Mouse (Mus musculus): ENCODE measurements around the gene Polk.

Gene Polk

DNA sequence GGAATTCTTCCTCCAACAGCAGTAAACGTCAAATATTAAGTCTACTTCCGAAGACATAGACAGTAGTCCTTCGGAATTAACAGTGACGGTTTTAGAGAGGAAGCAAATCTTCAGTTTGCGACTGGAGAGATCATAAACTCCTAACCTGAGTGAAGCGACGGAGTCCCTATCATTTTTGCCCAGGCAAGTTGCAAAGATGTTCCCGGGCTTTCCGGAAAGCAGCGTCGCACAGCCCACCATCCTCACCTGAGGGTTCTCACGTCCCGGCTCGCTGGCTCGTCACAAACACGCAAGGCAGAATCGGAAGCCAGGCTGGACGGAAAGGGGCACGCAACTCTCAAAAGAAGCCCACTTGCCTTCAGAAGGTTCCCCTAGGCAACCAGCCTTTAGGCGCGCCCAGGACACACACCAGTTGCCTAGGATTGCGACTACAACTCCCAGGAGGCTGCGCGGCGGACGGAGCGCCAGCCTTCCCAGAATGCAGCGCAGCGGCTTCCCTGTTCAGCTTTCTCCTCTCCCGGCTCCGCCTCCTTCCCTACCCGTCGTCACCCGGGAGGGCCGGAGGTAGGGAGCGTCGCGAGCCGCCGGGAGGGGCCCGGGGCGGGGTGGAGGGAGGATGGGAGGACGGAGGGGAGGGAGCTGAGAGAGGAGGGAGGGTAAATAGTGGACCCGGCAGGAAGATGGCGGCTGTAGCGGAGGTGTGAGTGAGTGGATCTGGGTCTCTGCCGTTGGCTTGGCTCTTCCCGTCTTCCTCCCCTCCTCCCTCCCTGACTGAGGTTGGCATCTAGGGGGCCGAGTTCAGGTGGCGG is at the start of gene Polk, which contains the start of gene Col4a3bp:
Polk (minus strand) TSS at position 499 of the 809 bp plus-strand sequence.
Col4a3bp (plus strand) TSS at position 538 of the 809 bp plus-strand sequence.
- DNase-seq (ENCODE audit: low spot score in 2 of 2) = peak; percentile 95 to 97

GRCm38 (mm10) chr13:96588642-96589041 is 46.3 kb upstream of the Polk start:
- no peak for DNase-seq (ENCODE audit: low spot score in 2 of 2)

GRCm38 (mm10) chr13:96586540-96586939 is 44.2 kb upstream of the Polk start:
- no peak for DNase-seq (ENCODE audit: low spot score in 2 of 2)

DNA sequence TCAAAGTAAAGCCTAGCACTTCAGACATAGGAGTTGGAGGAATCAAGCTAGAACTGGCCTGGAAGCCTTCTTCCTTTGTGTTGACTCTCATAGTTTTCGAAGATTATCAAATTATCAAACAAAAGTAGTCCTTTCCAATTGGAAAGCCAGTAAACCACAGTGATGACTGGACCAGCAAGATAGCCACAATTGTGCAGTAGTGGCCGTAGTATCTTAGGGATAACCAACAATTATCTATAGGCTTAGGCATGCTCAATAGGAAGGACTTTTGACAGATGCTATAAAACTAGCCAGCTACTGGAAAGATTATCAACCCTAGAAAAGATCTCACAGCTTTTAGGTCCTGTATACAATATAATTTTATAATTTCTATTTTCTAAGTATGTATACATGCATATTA is 41.8 kb upstream of the Polk start:
- DNase-seq (ENCODE audit: low spot score in 2 of 2) = no peak

DNA sequence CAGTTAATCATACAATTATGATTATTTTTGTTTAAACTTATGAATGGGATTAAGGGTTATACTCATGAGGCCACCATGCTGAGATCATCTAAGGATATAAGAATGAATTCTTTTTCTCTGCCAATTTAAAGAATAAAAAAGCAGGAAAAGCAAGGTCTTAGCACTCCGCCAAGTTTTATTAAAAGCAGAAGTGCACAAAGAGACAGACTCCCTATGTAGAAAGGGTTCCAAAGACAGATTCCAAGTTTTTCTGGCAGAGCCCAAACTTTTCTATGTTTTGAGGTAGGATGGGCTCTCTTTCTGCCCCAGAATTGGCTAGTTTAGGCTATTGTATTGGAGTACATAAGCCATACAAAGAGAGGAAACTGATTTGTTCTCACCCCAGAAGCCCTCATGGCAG is 37.6 kb upstream of the Polk start:
- DNase-seq (ENCODE audit: low spot score in 2 of 2) = no peak

- no peak for DNase-seq (ENCODE audit: low spot score in 2 of 2)
These were observed 36.7 kb upstream of the Polk start for GRCm38 (mm10) chr13:96579104-96579503.

GRCm38 (mm10) chr13:96574170-96574569 is 31.8 kb upstream of the Polk start:
- no peak for DNase-seq (ENCODE audit: low spot score in 2 of 2)

DNA sequence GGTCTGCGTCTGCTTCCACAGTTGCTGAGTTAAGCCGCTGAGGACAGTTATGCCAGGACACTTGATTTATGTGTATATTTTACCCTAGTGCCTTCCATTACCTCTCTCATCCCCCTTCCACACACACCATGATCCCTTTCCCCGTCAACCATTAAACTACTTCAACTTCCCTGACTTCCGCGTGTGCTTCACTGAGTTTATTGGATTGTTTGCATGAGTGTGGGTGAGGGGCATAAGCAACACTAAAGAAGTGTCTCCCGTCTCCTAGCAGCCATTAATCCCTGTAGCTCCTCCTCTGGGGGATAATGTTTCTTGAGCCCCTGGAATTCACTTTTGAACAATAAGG is 28.6 kb upstream of the Polk start:
- no peak for DNase-seq (ENCODE audit: low spot score in 2 of 2)

DNA sequence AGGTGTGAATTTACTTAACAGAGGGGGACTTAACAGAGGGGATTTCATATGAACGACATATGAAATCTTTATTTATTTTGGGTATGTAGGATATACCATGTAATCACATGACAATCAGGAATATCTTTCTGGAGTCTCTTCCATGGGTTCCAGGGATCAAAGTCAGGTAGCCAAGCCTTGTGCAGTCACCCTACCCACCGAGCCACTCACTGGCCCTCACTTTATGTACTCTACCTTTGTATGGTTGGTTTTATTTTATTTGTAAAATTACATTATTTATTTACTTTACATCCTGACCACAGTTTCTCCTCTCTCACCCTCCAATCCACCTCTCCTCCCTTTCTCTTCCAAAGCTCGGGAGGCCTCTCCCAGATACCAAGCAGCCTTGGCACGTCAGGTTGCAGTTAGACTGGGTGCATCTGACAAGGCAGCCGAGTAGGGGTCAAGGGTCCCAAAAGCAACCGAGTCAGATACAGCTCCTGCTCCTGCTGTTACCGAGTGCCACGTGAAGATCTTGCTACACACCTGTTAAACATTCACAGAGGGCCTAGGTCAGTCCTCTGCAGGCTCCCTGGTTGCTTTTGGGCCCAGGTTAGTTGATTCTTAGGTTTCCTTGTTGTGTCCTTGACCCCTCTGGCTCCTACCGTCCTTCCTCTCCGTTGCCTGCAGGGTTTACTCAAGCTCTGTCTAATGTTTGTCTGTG is 28.1 kb upstream of the Polk start:
- no peak for DNase-seq (ENCODE audit: low spot score in 2 of 2)

DNA sequence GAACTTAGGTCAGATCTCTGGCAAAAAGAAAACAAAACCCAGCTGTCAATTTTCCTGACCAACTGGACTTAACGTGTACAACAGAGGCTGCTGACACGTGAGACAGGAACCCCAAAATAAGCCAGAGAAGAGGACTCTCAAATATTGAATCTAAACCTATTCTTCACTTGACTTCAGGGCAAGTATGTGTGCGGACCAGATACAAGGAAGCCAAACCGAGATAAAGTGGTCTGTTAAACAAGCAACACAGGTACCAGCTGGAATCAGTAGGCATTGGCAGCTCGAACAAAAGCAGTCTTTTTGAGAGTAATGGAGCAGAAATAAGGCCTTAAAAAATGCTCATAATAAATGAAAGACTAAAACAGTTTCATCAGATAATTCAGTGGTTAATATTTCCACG is 25.6 kb upstream of the Polk start:
- no peak for DNase-seq (ENCODE audit: low spot score in 2 of 2)

DNA sequence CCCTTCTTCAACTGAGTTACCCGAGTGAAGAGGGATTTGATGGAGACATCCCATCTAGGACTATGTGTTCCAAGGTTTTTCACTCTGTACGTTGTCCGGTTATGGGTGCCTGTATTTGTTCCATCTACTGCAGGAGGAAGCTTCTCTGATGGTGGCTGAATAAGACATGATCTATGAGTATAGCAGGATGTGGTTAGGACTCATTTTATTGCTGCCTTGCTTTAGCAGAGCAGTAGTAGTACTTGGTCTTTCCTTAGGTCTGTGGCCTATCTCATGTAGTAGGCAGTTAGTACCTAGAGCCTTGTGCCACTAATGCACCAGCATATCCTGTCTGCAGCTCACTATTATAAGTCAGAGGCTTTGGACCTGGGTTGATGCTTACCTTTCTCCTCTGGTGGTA is 12.7 kb upstream of the Polk start:
- DNase-seq (ENCODE audit: low spot score in 2 of 2) = no peak

GRCm38 (mm10) chr13:96547941-96548340 is 5.6 kb upstream of the Polk start:
- DNase-seq (ENCODE audit: low spot score in 2 of 2) = no peak

DNA sequence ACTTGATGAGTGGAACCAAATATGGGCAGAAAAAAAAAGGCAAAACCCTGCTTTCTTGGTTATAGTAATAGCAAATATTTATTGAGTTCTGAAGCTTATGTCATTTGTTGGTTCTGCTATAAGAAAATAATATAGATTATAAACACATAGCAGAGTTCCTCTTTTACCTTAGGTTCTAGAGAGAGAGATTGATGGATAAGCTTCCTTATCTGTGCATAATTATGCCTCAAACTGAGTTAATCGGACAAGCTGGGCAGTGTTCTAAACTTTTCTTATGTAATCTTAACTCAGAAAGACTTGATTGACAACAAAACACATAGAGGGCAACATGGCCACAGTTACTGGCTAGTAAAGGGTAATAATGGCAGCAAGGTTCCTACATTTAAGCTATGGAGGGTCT is 4.9 kb upstream of the Polk start:
- DNase-seq (ENCODE audit: low spot score in 2 of 2) = no peak

- no peak for DNase-seq (ENCODE audit: low spot score in 2 of 2)
These were observed 2.1 kb upstream of the Polk start for GRCm38 (mm10) chr13:96544506-96544905.

DNA sequence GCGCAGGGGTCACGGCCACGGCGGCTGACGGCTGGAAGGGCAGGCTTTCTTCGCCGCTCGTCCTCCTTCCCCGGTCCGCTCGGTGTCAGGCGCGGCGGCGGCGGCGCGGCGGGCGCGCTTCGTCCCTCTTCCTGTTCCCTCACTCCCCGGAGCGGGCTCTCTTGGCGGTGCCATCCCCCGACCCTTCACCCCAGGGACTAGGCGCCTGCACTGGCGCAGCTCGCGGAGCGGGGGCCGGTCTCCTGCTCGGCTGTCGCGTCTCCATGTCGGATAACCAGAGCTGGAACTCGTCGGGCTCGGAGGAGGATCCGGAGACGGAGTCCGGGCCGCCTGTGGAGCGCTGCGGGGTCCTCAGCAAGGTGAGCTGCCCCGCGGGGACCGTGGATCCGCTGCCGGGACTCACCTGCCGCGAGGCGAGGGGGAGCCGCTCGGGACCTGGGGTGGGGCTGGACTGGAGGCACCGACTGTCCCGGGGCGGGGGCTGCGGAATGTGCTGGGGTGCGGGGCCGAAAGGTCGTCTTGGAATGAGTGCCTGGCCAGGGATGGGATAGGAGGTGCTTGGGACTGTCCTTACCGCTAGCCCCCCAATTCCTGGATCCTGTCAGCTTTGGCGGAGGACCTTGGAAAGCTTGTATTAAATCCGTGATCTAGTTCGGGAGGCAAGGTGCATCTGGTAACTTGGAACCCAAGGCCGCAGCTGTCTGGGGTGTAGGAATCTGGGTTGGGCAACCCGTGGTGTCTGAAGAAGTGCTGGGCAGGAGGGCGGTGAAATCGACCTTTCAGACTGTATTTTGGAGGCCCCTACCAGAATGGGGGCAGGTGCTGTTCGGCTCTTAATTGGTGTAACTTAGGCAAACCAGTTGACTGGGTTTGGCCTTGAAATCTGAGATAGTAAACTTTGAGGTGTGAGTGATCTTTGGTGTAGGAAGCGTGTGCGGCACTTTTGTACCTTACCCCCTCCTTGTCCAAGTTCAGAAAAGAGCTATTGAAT is 817 bp upstream of the Polk start:
- peak; percentile 48 to 62 for DNase-seq (ENCODE audit: low spot score in 2 of 2)

- DNase-seq (ENCODE audit: low spot score in 2 of 2) = no peak
These were observed 998 bp downstream of the Polk start for GRCm38 (mm10) chr13:96541381-96541780.

GRCm38 (mm10) chr13:96538103-96538502 is 4.3 kb downstream of the Polk start:
- no peak for DNase-seq (ENCODE audit: low spot score in 2 of 2)

DNA sequence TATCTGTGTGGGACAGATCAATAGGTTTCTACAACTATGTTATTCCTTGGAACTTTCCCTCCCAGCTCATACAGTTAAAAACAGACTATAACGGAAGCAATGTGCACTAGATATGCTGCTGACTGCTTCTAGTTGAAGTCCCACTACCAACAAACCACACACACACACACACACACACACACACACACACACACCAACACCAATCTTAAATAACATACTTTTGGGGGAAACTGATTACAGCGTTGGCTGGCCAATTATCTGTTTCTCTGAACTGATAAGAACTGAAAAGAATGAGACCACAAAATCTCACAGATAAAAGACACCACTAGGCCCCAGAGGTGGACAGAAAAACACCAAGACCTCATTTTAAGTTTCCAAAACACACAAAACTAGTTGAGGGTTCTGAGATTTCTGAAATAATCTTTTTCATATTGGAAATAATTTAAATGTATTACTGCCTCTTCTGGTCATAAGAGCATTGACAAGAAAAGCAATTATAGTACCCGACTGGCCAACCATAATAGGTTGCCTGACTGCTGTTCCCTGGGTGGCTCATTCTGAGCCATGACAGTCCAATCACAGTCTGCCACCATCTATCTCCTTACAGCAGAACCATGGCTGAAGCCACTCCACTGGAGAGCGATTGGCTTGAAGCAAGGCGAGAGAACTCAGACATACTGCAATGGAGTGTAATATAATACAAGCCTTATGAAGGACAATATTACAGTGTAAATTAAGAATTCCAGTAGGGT is 5.4 kb downstream of the Polk start:
- no peak for DNase-seq (ENCODE audit: low spot score in 2 of 2)

DNA sequence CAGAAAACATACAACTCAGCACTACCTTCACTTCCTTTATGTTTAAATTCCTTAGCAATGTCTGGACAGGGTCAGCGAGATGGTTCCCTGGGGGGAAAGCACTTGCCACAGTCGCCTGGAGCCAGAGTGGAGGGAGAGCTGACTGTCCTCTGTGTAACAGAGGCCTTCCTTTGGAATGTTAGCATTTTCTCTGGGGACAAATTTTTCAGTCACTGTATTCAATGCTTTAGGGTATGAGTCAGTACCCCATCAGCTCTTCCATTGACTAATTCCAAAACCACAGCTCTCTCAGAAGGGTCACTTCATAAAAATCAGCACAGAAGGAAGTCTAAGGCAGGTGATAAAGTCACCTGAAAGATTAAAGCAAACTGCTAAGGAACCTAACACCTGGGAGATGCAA is 8.6 kb downstream of the Polk start:
- DNase-seq (ENCODE audit: low spot score in 2 of 2) = no peak

GRCm38 (mm10) chr13:96532176-96532575 is 10.2 kb downstream of the Polk start:
- no peak for DNase-seq (ENCODE audit: low spot score in 2 of 2)

- no peak for DNase-seq (ENCODE audit: low spot score in 2 of 2)
These were observed 12.3 kb downstream of the Polk start for GRCm38 (mm10) chr13:96530064-96530463.
